Mouse (Mus musculus): ENCODE measurements around the gene Gpc3.

Gene Gpc3

GRCm38 (mm10) chrX:52558526-52558925 lies 55.2 kb downstream of the Gpc3 start:
- DNase-seq (ENCODE audit: low spot score): no peak

DNA sequence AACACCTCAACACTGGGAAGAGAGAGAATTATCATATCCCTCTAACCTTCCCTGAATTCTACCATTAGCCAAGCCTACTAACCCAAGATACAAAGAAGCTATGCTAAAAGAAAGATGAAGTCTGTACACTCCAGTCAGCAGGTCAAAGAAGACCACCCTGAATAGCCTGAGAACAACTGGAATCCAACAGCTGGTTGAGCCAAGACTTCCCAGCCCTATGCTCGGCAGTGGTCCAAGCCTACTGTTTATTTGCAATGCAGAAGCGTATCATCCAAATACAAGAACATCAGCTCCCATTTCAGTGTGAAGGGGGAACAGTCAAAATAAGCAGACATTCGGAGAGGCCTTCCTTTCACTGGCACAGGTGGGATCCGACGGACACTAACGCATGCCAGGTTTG lies 56.3 kb downstream of the Gpc3 start:
- no peak for DNase-seq (ENCODE audit: low spot score)

- no peak for DNase-seq (ENCODE audit: low spot score)
Observed at GRCm38 (mm10) chrX:52551296-52551695, 62.5 kb downstream of the Gpc3 start.

DNA sequence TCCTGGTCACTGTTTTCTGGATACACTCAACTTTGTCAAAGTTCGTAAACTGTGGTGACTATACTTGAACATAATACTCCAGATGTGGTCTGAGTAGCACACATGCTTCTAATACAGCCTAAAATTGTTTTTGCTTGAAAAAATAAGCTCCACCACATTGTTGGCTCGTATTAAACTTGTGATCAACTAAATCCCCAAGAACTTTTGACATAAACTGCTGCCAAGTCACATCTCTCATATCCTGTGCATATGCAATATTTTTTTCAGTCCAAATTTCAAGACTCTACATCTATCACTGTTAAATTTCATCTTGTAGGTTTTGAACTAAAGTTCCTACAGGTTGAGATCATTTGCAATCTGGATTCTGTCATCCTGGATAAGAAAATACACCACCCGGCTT lies 69.1 kb downstream of the Gpc3 start:
- DNase-seq (ENCODE audit: low spot score): no peak

- DNase-seq (ENCODE audit: low spot score): no peak
Observed at GRCm38 (mm10) chrX:52537282-52537681, 76.5 kb downstream of the Gpc3 start.

DNA sequence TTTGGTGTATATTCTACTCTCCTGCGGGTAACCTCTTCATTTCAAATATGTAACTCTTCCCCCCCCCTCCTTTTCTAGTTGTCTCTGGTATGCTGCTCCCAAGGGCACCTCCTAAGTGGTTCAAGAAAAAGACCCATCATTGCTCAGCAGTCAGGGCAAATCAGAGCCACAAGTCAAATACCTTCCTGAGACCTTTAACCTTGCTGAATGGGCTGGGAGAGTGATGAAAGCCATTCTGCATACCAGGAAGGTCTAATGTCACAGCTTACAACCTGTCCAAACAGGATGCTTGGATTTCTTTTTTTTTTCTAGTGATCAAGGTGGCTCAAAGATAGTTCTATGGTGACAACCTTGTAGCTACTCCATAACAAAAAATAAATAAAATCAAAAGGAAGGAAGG lies 80.0 kb downstream of the Gpc3 start:
- no peak for DNase-seq (ENCODE audit: low spot score)

DNA sequence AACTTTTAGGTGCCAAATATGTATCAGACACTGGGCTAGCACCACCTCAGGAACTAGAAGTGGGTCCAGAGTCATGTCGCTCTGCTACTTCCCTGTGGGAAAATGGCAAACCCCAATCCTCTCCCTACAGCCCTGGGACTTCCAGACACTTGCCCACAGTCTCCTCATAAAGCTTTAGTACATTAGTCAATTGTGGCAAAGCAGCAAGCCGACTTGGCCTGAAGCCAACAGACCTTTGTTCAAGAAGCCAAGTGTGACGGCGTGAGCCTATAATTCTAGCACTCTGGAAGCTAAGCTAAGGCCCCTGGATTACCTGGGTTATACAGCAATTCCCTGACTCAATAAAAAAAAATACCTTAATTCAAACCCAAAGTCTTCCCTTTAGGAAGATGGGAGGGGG lies 80.7 kb downstream of the Gpc3 start:
- DNase-seq (ENCODE audit: low spot score): no peak

DNA sequence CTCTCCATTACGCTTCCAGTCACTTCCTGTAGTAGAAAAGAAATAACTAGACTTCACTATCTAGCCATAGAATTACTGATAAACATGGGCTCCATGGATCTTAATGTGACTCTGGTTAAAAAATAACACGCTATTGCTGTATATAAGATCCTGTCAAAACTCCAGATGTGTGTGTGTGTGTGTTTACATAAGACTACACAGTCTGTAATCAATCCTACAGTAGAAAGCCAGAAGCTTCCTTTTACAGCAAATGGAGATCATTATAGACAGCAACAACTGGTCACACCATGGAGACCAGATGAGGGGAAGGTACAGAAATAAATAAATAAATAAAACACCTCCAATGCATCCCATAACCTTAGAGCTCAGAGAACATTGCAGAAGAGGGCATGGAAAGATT lies 81.6 kb downstream of the Gpc3 start:
- DNase-seq (ENCODE audit: low spot score): no peak

GRCm38 (mm10) chrX:52526086-52526485 lies 87.7 kb downstream of the Gpc3 start:
- no peak for DNase-seq (ENCODE audit: low spot score)

GRCm38 (mm10) chrX:52525132-52525531 lies 88.6 kb downstream of the Gpc3 start:
- no peak for DNase-seq (ENCODE audit: low spot score)

GRCm38 (mm10) chrX:52514553-52514952 lies 99.2 kb downstream of the Gpc3 start:
- DNase-seq (ENCODE audit: low spot score): no peak

DNA sequence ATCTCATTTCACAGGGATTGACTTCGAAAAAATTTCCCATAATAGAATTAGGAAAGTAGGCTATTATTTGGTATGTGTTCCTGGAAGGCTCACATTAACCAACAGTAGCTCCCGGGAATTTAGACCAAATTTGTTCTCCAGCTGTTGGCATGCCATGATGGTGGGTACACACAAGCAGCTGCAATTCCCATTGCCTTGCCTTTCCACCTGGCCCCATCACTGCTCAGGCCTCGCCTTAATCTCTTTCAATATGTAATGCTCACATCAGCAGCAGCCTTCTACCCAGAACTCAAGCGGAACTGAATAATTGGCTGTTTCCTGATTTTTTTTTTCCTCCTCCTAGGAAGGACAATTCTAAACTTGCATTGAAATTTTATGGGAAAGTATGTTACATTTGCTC lies 102.6 kb downstream of the Gpc3 start:
- no peak for DNase-seq (ENCODE audit: low spot score)

DNA sequence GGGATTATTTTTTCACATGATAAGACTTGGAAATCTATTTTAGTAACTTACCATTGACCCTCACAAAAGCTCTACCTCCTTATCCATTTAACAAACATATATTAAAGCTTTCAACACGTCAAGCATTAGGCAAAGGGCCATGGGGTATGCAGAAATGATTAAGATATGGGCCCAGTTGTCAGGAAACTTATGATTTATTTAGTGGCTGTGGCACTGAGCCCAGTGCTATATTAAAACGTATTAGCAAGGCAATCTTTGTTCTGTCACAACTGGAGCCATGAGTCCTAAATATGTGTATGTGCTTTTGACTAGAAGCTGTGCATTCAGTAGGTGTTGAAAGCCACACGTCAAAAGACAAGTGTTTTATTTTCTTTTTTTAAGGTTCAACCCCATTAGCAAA lies 109.9 kb downstream of the Gpc3 start:
- DNase-seq (ENCODE audit: low spot score): no peak

GRCm38 (mm10) chrX:52489461-52489860 lies 124.3 kb downstream of the Gpc3 start:
- DNase-seq (ENCODE audit: low spot score): no peak

DNA sequence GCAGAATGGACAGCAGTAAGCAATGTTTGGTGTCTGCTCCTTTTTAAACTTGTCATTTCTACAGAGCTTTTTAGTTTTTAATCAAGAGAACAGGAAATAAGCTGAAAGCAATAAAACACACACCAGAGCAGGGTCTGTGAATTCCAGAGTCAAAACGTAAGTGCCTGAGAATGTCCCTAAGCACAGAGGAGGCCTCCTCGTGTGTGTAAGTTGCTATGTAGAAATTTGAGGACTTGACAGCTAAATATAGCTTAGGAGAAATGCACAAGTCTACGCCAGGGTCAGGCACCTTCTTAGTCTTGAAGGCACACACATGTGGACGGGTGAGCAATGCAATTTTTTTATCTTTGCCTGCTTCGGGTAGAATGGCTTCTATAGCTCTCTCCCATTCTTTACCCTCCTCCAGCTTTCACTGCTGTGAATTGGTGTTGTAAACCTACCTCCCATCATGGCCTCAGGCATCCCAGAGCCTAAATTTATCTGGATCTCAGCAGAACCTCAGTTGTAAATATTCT lies 158.6 kb downstream of the Gpc3 start:
- no peak for DNase-seq (ENCODE audit: low spot score)

DNA sequence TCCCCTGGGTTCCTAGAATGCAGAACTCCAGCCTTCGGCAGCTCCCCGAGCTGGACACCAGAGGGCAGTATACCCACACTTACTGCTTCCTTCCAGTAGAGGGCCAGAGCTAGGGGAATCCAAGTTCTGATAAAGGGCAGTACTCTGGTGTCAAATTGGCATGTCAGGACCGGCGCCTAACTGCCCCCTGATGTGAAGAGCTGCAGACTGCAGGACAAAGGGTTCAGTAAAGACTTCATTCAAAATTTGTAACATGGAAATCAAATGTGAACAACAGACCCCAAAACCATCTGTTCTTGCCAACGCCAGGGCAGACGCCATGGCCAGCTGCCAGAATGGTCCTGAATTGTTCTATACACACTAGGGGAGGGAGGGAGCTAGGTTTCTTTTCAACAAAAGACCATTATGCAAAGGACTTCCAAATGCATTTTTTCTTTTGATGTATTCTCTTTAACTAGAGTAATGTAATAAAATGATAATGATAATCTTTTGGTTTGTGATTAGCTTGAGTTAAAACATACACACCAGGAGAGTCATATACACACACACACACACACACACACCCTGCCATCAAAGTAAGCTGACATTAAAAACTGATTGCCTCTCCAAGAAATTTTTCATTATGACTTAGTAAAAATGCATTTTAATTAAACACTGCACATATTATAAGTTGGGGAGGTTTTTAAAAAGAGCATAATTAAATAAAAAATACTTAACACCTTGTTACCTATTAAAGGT lies 160.1 kb downstream of the Gpc3 start:
- peak; percentile 11 for DNase-seq (ENCODE audit: low spot score)

DNA sequence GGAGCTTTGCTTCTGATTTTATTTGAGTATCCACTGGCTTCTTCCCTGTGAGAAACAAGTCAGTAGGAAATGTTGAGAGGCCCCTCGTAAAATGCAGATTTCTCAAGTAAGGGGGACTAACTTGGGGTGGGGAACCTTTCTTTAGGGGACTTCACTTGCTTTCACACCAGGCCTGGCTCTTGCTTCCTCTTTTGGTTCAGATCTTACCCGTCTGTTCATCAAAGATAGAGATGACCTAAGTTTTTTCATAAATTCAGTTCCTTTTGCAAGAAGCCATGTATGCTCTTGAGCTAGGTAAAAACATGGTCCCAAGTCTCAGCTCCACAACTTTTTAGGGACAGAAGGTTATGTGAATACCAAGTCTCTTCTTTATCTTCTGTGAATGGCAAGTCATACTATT lies 164.6 kb downstream of the Gpc3 start:
- no peak for DNase-seq (ENCODE audit: low spot score)

GRCm38 (mm10) chrX:52448496-52448895 lies 165.3 kb downstream of the Gpc3 start:
- DNase-seq (ENCODE audit: low spot score): no peak

DNA sequence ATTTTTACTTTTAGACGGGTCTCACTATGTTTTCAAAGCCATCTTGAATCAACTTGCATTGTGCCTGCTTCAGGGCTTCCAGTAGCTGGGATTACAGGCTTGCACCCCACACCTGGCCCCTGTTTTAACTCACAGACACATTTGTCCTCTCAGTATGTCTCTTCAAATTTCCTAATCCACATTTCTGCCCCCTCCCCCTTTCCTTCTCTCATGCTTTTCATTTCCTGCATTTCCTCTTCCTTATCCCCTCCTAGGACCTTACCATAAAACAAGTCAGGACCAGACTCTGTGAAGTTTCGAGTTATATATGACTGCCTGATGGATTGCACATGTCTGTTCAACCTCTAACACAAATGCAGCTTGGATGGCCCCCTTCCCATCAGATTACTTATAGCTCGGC lies 167.2 kb downstream of the Gpc3 start:
- DNase-seq (ENCODE audit: low spot score): no peak

GRCm38 (mm10) chrX:52444977-52445376 lies 168.8 kb downstream of the Gpc3 start:
- DNase-seq (ENCODE audit: low spot score): no peak

DNA sequence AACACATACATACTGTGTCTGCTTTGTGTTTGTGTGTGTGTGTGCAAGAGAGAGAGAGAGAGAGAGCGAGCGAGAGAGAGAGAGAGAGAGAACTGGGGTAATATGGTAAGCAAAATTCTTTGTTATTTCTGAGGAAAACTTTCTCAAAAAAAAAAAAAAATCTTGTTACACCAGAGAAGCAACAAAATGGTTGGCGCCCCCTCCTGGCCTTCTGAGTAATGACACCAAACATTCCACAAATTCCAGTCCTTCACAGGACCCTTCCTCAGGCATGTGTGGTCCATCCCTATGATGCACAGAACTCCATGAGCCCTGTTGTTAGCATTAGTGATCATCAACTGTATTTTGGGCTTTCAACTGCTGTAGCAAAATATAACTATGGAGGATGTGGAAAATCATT lies 172.0 kb downstream of the Gpc3 start:
- no peak for DNase-seq (ENCODE audit: low spot score)

GRCm38 (mm10) chrX:52439421-52439820 lies 174.3 kb downstream of the Gpc3 start:
- no peak for DNase-seq (ENCODE audit: low spot score)

- no peak for DNase-seq (ENCODE audit: low spot score)
Observed at GRCm38 (mm10) chrX:52425605-52426004, 188.1 kb downstream of the Gpc3 start.

DNA sequence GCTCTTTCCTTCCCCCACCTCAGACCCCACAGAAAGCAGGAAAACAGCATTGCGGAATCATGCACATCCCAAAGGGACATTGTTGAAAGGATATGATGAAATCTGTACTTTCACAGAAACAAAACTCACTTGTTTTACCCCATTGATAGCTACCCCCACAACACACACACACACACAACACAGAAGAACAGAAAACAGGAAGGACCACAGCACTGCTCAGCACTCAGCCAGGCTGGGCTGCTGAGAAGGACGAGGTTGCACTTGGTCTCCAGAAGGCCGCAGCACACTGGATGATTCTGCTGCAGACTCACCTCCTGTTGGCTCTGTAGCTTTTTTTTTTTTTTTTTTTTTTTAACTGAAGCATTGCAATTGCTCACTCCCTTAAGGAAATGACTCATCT lies 193.9 kb downstream of the Gpc3 start:
- no peak for DNase-seq (ENCODE audit: low spot score)
